Mouse (Mus musculus) heart, embryonic 15.5 days (tissue): ENCODE results near the gene Tcf7. TPM values are rescaled to one million over a fixed set of nuclear protein-coding genes. Genes with fewer than 3 reads are reported as not detected.

Experiments
- ATAC-seq: fragments of 200-750 bp; cut with Nextera tagmentation; replicated peaks from 2 replicates; pipeline ENCODE4 v1.8.0; 2017; ENCODE audit warnings: low read depth, moderate TSS enrichment; ENCODE audit not compliant: insufficient number of reproducible peaks, insufficient read depth, low FRiP score
- H3K27ac ChIP-seq: fragments of 300-500 bp; sonication (generic); 2 replicates; pipeline ENCODE4 v1.5.1; 2015; ENCODE audit warnings: mild to moderate bottlenecking, inconsistent platforms
- H3K27me3 ChIP-seq: fragments of 300-500 bp; sonication (generic); 2 replicates; pipeline ENCODE4 v1.6.1; 2015; ENCODE audit warnings: inconsistent platforms
- H3K36me3 ChIP-seq: fragments of 300-500 bp; sonication (generic); 2 replicates; pipeline ENCODE4 v1.6.1; 2015; ENCODE audit warnings: mild to moderate bottlenecking, inconsistent platforms
- H3K4me1 ChIP-seq: fragments of 300-500 bp; sonication (generic); replicated peaks from 2 replicates; pipeline ENCODE4 v1.6.1; 2015; ENCODE audit warnings: inconsistent platforms
- H3K4me2 ChIP-seq: fragments of 300-500 bp; sonication (generic); 2 replicates; pipeline ENCODE4 v1.6.1; 2015; ENCODE audit warnings: inconsistent platforms, mild to moderate bottlenecking, moderate library complexity
- H3K4me3 ChIP-seq: fragments of 300-500 bp; sonication (generic); 2 replicates; pipeline ENCODE4 v1.5.1; 2015; ENCODE audit warnings: mild to moderate bottlenecking, inconsistent platforms
- H3K9ac ChIP-seq: fragments of 300-500 bp; sonication (generic); 2 replicates; pipeline ENCODE4 v1.6.1; 2015; ENCODE audit warnings: mild to moderate bottlenecking, inconsistent platforms
- H3K9me3 ChIP-seq: fragments of 300-500 bp; sonication (generic); replicated peaks from 2 replicates; pipeline ENCODE4 v1.6.1; 2016; ENCODE audit warnings: inconsistent platforms
- WGBS: fragments of 180-500 bp; shearing (Covaris S2); methylation state at CpG from one replicate; pipeline ENCODE4 v1.1.7; 2015; ENCODE audit warnings: mixed read lengths; 5-methylcytosine and 5-hydroxymethylcytosine counted together
- polyA plus RNA-seq: library from polyadenylated mRNA; unstranded; fragments of >200 nt; fragmentation: Nextera tagmentation; extraction: Ambion mirVana; gene quantifications from 2 replicates; pipeline ENCODE4 v1.2.1, GENCODE M21; 2015

Gene Tcf7
- polyA plus RNA-seq, 1 experiment from 2014 or later, result 5.0 TPM

- no peaks in the 10 kb centered on the region for H3K36me3 ChIP-seq
- peak overlapping the region; percentile 69 for H3K9ac ChIP-seq
- WGBS, result 3% methylated on average over 19 of the region's 19 CpGs
- H3K4me3 ChIP-seq, result peak overlapping the region; percentile 62
- H3K9me3 ChIP-seq, result no peaks in the 10 kb centered on the region
- H3K4me2 ChIP-seq, result peak overlapping the region; percentile 98
- peak; percentile 10; the same call in 1 of the 2 replicates for ATAC-seq
- H3K27ac ChIP-seq, result no peak overlapping the region
- H3K27me3 ChIP-seq, result peaks cover 21% of the 10 kb centered on the region
- peaks cover 25% of the 10 kb centered on the region for H3K4me1 ChIP-seq
Measured at GRCm38 (mm10) chr11:52282420-52282773, 417 bp downstream of the Tcf7 start.

GRCm38 (mm10) chr11:52281568-52282328, 1.1 kb downstream of the Tcf7 start:
- no peak overlapping the region for H3K9ac ChIP-seq
- H3K4me2 ChIP-seq, result peak overlapping the region; percentile 98
- H3K36me3 ChIP-seq, result no peaks in the 10 kb centered on the region
- H3K9me3 ChIP-seq, result no peaks in the 10 kb centered on the region
- H3K27ac ChIP-seq, result no peak overlapping the region
- H3K27me3 ChIP-seq, result peaks cover 21% of the 10 kb centered on the region
- WGBS, result 72% methylated on average over 19 of the region's 19 CpGs
- no peak for ATAC-seq
- peaks cover 25% of the 10 kb centered on the region for H3K4me1 ChIP-seq
- peak overlapping the region; percentile 62 for H3K4me3 ChIP-seq

GRCm38 (mm10) chr11:52280566-52281455, 2.0 kb downstream of the Tcf7 start:
- 84% methylated on average over 11 of the region's 11 CpGs for WGBS
- peak overlapping the region; percentile 98; the same call in 1 of the 2 replicates for H3K4me2 ChIP-seq
- peaks cover 27% of the 10 kb centered on the region for H3K4me1 ChIP-seq
- ATAC-seq, result no peak
- H3K9ac ChIP-seq, result no peak overlapping the region
- no peak overlapping the region for H3K27ac ChIP-seq
- H3K4me3 ChIP-seq, result peak overlapping the region; percentile 62; the same call in 1 of the 2 replicates
- H3K27me3 ChIP-seq, result peaks cover 20% of the 10 kb centered on the region
- H3K9me3 ChIP-seq, result no peaks in the 10 kb centered on the region
- no peaks in the 10 kb centered on the region for H3K36me3 ChIP-seq

- Histone ChIP-seq H3K36me3 (no peaks in the 10 kb centered on the region), H3K27me3 (peaks cover 13% of the 10 kb centered on the region; the same call in 1 of the 2 replicates), H3K27ac (no peak overlapping the region), H3K4me1 (peaks cover 36% of the 10 kb centered on the region), H3K4me3 (peak overlapping the region; percentile 62; the same call in 1 of the 2 replicates), H3K4me2 (no peak overlapping the region), H3K9ac (no peak overlapping the region), H3K9me3 (no peaks in the 10 kb centered on the region)
- 94% methylated on average over 8 of the region's 8 CpGs for WGBS
- no peak for ATAC-seq
Measured at GRCm38 (mm10) chr11:52279611-52280145, 3.1 kb downstream of the Tcf7 start.

GRCm38 (mm10) chr11:52278991-52279390, 3.8 kb downstream of the Tcf7 start:
- peaks cover 13% of the 10 kb centered on the region; the same call in 1 of the 2 replicates for H3K27me3 ChIP-seq
- H3K9ac ChIP-seq, result no peak overlapping the region
- no peaks in the 10 kb centered on the region for H3K9me3 ChIP-seq
- 87% methylated on average over 6 of the region's 6 CpGs for WGBS
- peaks cover 33% of the 10 kb centered on the region for H3K4me1 ChIP-seq
- ATAC-seq, result no peak
- H3K27ac ChIP-seq, result no peak overlapping the region
- no peaks in the 10 kb centered on the region for H3K36me3 ChIP-seq
- H3K4me2 ChIP-seq, result no peak overlapping the region
- H3K4me3 ChIP-seq, result no peak overlapping the region

GRCm38 (mm10) chr11:52278164-52278563, 4.7 kb downstream of the Tcf7 start:
- Histone ChIP-seq H3K4me1 (peaks cover 31% of the 10 kb centered on the region), H3K9me3 (no peaks in the 10 kb centered on the region), H3K27ac (no peak overlapping the region), H3K4me3 (no peak overlapping the region), H3K27me3 (peaks cover 13% of the 10 kb centered on the region; the same call in 1 of the 2 replicates), H3K9ac (no peak overlapping the region), H3K36me3 (no peaks in the 10 kb centered on the region), H3K4me2 (no peak overlapping the region)
- 93% methylated on average over 3 of the region's 3 CpGs for WGBS
- ATAC-seq, result no peak

GRCm38 (mm10) chr11:52277433-52278150, 5.2 kb downstream of the Tcf7 start:
- 88% methylated on average over 6 of the region's 6 CpGs for WGBS

GRCm38 (mm10) chr11:52276961-52277391, 5.8 kb downstream of the Tcf7 start:
- WGBS, result 90% methylated on average over 8 of the region's 8 CpGs
- no peak overlapping the region for H3K4me2 ChIP-seq

More at GRCm38 (mm10) chr11:52277433-52278150, 5.2 kb downstream of the Tcf7 start:
- Histone ChIP-seq H3K4me2 (no peak overlapping the region), H3K27me3 (peaks cover 13% of the 10 kb centered on the region; the same call in 1 of the 2 replicates), H3K27ac (no peak overlapping the region), H3K9me3 (no peaks in the 10 kb centered on the region), H3K9ac (no peak overlapping the region), H3K4me1 (peaks cover 31% of the 10 kb centered on the region), H3K4me3 (no peak overlapping the region), H3K36me3 (no peaks in the 10 kb centered on the region)
- ATAC-seq, result no peak

GRCm38 (mm10) chr11:52275774-52276555, 6.8 kb downstream of the Tcf7 start:
- Histone ChIP-seq H3K9me3 (no peaks in the 10 kb centered on the region), H3K4me2 (no peak overlapping the region; the same call in 1 of the 2 replicates), H3K27ac (0 out of 2 replicates have a peak overlapping the region, but pooled peaks have one; percentile 29), H3K36me3 (no peaks in the 10 kb centered on the region), H3K4me3 (no peak overlapping the region), H3K27me3 (0 out of 2 replicates have a peak, but pooled peaks cover 3% of the 10 kb centered on the region), H3K9ac (no peak overlapping the region), H3K4me1 (peaks cover 38% of the 10 kb centered on the region)
- ATAC-seq, result 0 out of 2 replicates have a peak, but pooled peaks have one; percentile 6
- WGBS, result 79% methylated on average over 9 of the region's 9 CpGs

More at GRCm38 (mm10) chr11:52276961-52277391, 5.8 kb downstream of the Tcf7 start:
- no peak overlapping the region for H3K27ac ChIP-seq
- no peak for ATAC-seq
- H3K4me3 ChIP-seq, result no peak overlapping the region
- H3K4me1 ChIP-seq, result peaks cover 34% of the 10 kb centered on the region
- H3K9ac ChIP-seq, result no peak overlapping the region
- H3K9me3 ChIP-seq, result no peaks in the 10 kb centered on the region
- H3K27me3 ChIP-seq, result peaks cover 12% of the 10 kb centered on the region; the same call in 1 of the 2 replicates
- H3K36me3 ChIP-seq, result no peaks in the 10 kb centered on the region

GRCm38 (mm10) chr11:52275366-52275765, 7.4 kb downstream of the Tcf7 start:
- Histone ChIP-seq H3K9me3 (no peaks in the 10 kb centered on the region), H3K27ac (0 out of 2 replicates have a peak overlapping the region, but pooled peaks have one; percentile 29), H3K9ac (no peak overlapping the region), H3K27me3 (no peaks in the 10 kb centered on the region), H3K4me1 (peaks cover 38% of the 10 kb centered on the region), H3K36me3 (no peaks in the 10 kb centered on the region), H3K4me2 (no peak overlapping the region; the same call in 1 of the 2 replicates), H3K4me3 (no peak overlapping the region)
- 0 out of 2 replicates have a peak, but pooled peaks have one; percentile 19 for ATAC-seq
- 66% methylated on average over 8 of the region's 8 CpGs for WGBS
